In the genomic region with DNA sequence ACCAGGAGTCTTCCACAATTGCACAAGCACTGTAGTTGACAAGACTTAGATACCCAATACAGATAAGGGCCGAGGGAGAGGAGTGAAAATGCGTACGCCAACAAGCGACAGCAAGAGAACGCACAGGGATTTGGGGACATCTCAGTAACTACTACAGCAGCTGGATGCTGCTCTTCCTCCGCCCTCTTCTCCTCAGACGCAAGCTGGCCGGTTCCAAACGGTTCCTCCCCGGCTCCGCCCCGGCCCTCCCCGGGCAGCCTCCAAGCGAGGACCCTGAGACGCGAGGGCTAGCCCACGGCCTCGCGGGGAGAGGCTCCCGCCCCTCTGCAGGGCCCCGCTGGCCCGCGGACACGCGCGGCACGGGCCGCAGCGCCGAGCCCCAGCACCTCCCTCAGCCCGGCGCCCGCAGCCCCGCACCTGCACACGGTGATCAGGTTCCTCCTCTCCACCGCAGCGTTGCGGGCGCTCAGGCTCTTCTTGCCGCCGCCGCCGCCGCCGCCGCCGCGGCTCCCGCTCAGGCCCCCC, we compare ENCODE assay signal across 7 mouse cellular contexts. TPM values are rescaled to one million over a fixed set of nuclear protein-coding genes. Genes with fewer than 3 reads are reported as not detected.
DNase-seq lines count a peak whose midpoint lies in the region; ATAC-seq and TF ChIP-seq lines count a peak whose summit lies in the region.

No protein-coding gene starts in this region.

- no peaks in the 10 kb centered on the region for H3K79me2 ChIP-seq in heart, adult 2 months (replicated peaks; ENCODE audit: control insufficient read depth, insufficient read depth, low read length)

- no peaks in the 10 kb centered on the region for H3K27me3 ChIP-seq in heart, adult 2 months (ENCODE audit: control insufficient read depth, insufficient read depth, low read length)

- TF ChIP-seq CTCF in heart, adult 2 months (IDR thresholded peaks at IDR 0.05), result no peak

- H3K4me3 ChIP-seq in heart, adult 2 months, result peak overlapping the region; percentile 58

- no peaks in the 10 kb centered on the region for H3K4me1 ChIP-seq in heart, adult 2 months (ENCODE audit: control insufficient read depth, insufficient read depth, low read length)

- peak overlapping the region; percentile 68 for H3K9ac ChIP-seq in heart, adult 2 months (ENCODE audit: low read depth, low read length)

- no peak for TF ChIP-seq EP300 in heart, adult 2 months (IDR thresholded peaks at IDR 0.05; ENCODE audit: insufficient read depth, low read depth, low read length)

- DNase-seq in adrenal gland, postnatal 36 days, result peak; percentile 79 to 82
- peak; percentile 54 for DNase-seq in embryo, embryonic 9.5 days (ENCODE audit: extremely low spot score)
- peak; percentile 57 to 58 for DNase-seq in heart, adult 2 months
- peak; percentile 57 for DNase-seq in kidney, adult 18-20 months
- peak; percentile 75 to 80 for DNase-seq in left cerebral cortex, postnatal 36 days (ENCODE audit: low spot score in 2 of 2)
- peak; percentile 61 for DNase-seq in right cerebral cortex, postnatal 14 days

- H3K36me3 ChIP-seq in heart, adult 2 months (ENCODE audit: control insufficient read depth, insufficient read depth, low read length), result no peaks in the 10 kb centered on the region

- TF ChIP-seq POLR2A in heart, adult 2 months (IDR thresholded peaks at IDR 0.05; ENCODE audit: insufficient read depth, low read depth, low read length), result no peak

- H3K27ac ChIP-seq in heart, adult 2 months, result peak overlapping the region; percentile 41; the same call in 1 of the 2 replicates

- ATAC-seq in megakaryocyte-erythroid progenitor cell, adult 5-6 weeks (replicated peaks; ENCODE audit: low FRiP score, low TSS enrichment, poor library complexity, severe bottlenecking), result peak; percentile 62

- WGBS in heart, adult 2 months, result under 1% methylated on average over 48 of the region's 49 CpGs

- intact Hi-C loops in heart, adult 2 months (cut with DNase I), result loop anchor here (5.0 to 10.0 kb wide), 2 partner anchors 55 to 197 kb away; a partner anchor contains a TSS
- intact Hi-C loops in left cerebral cortex, postnatal 36 days (cut with DNase I), result no loop called here

RNA-seq across cellular contexts. Expression of a gene that starts 0.6 kb away (rescaled TPM):
- 1 to 10 TPM; 5.2 to 6.9 TPM for total RNA-seq in adrenal gland, postnatal 36 days (2021)
- under 1 TPM; 0.23 to 0.31 TPM for total RNA-seq in heart, adult 2 months (2021)
- 0.08 and 0.15 TPM in 2 replicates for polyA plus RNA-seq in heart, adult 2 months (2012; rRNA removed)
- 10 to 100 TPM; 32.3 to 33.0 TPM for total RNA-seq in left cerebral cortex, postnatal 36 days (2021)
- total RNA-seq in megakaryocyte-erythroid progenitor cell, adult 5-6 weeks (2014; fragmentation: Nextera tagmentation), result 0.10 TPM in 1 of 2 replicates, not detected in the other
- 1.2 TPM in 1 of 2 replicates, not detected in the other for total RNA-seq in megakaryocyte-erythroid progenitor cell, adult 5-6 weeks (2017)

RNA-seq across cellular contexts. Expression of a gene that starts 37.7 kb away (rescaled TPM):
- total RNA-seq in adrenal gland, postnatal 36 days (2021), result 10 to 100 TPM; 53.7 to 54.4 TPM
- 10 to 100 TPM in 1 of 2 experiments, 1 to 10 TPM in 1; 8.3 to 11.0 TPM for total RNA-seq in heart, adult 2 months (2021)
- 6.3 and 9.8 TPM in 2 replicates for polyA plus RNA-seq in heart, adult 2 months (2012; rRNA removed)
- total RNA-seq in left cerebral cortex, postnatal 36 days (2021), result 10 to 100 TPM; 19.4 to 21.5 TPM
- total RNA-seq in megakaryocyte-erythroid progenitor cell, adult 5-6 weeks (2014; fragmentation: Nextera tagmentation), result 0.59 TPM in 1 of 2 replicates, not detected in the other
- total RNA-seq in megakaryocyte-erythroid progenitor cell, adult 5-6 weeks (2017), result 0.05 TPM in 1 of 2 replicates, not detected in the other

Comparison
In these comparisons a context has a peak if more than half of its experiments do, and no peak if none do; other contexts are left out.
1. Peak in every context shown above with its lines: DNase-seq, ATAC-seq, H3K4me3 ChIP-seq and H3K27ac ChIP-seq.
2. RNA of a gene that starts 37.7 kb away (total RNA-seq): 53.7 to 54.4 TPM in adrenal gland, postnatal 36 days, 19.4 to 21.5 TPM in left cerebral cortex, postnatal 36 days and 8.3 to 11.0 TPM in heart, adult 2 months; 0.05 to 0.59 TPM in megakaryocyte-erythroid progenitor cell, adult 5-6 weeks; every median in the first group is over 4 times any median in the second.